Mouse (Mus musculus) lung, embryonic 15.5 days (tissue): ENCODE data around the gene Rimbp2. TPM values are rescaled to one million over a fixed set of nuclear protein-coding genes. Genes with fewer than 3 reads are reported as not detected.
A peak's percentile ranks its signal among the peaks of the same experiment; 100 is the strongest.

Source experiments
- ATAC-seq: fragments of 200-750 bp; cut with Nextera tagmentation; 2 replicates; pipeline ENCODE4 v1.8.0; 2017; ENCODE audit warnings: moderate number of reproducible peaks, borderline replicate concordance; ENCODE audit not compliant: low FRiP score, low TSS enrichment; ENCODE audit errors: extremely low read depth
- H3K27ac ChIP-seq: fragments of 300-500 bp; sonication (generic); 2 replicates; pipeline ENCODE4 v1.5.1; 2015; ENCODE audit warnings: moderate library complexity, mild to moderate bottlenecking, inconsistent platforms
- H3K27me3 ChIP-seq: fragments of 300-500 bp; sonication (generic); 2 replicates; pipeline ENCODE4 v1.6.1; 2015; ENCODE audit warnings: inconsistent platforms
- H3K36me3 ChIP-seq: fragments of 300-500 bp; sonication (generic); 2 replicates; pipeline ENCODE4 v1.6.1; 2015; ENCODE audit warnings: inconsistent platforms
- H3K4me1 ChIP-seq: fragments of 300-500 bp; sonication (generic); 2 replicates; pipeline ENCODE4 v1.6.1; 2015; ENCODE audit warnings: inconsistent platforms
- H3K4me2 ChIP-seq: fragments of 300-500 bp; sonication (generic); 2 replicates; pipeline ENCODE4 v1.6.1; 2015; ENCODE audit warnings: inconsistent platforms, mild to moderate bottlenecking, moderate library complexity
- H3K4me3 ChIP-seq: fragments of 300-500 bp; sonication (generic); 2 replicates; pipeline ENCODE4 v1.5.1; 2015; ENCODE audit warnings: mild to moderate bottlenecking, inconsistent platforms
- H3K9ac ChIP-seq: fragments of 300-500 bp; sonication (generic); 2 replicates; pipeline ENCODE4 v1.6.1; 2015; ENCODE audit warnings: inconsistent platforms
- H3K9me3 ChIP-seq: fragments of 300-500 bp; sonication (generic); 2 replicates; pipeline ENCODE4 v1.6.1; 2016; ENCODE audit warnings: inconsistent platforms
- WGBS: fragments of 180-500 bp; shearing (Covaris S2); methylation state at CpG from one replicate; pipeline ENCODE4 v1.1.7; 2015; 5-methylcytosine and 5-hydroxymethylcytosine counted together
- polyA plus RNA-seq: library from polyadenylated mRNA; unstranded; fragments of >200 nt; fragmentation: Nextera tagmentation; extraction: Ambion mirVana; gene quantifications from 2 replicates; pipeline ENCODE4 v1.2.1, GENCODE M21; 2015

Gene Rimbp2
- polyA plus RNA-seq, 1 experiment from 2014 or later, result 0.26 TPM

- Histone ChIP-seq H3K36me3 (no peaks in the 10 kb centered on the region), H3K27ac (no peak overlapping the region), H3K4me2 (no peak overlapping the region), H3K4me1 (no peaks in the 10 kb centered on the region), H3K4me3 (no peak overlapping the region), H3K9me3 (no peaks in the 10 kb centered on the region), H3K27me3 (no peaks in the 10 kb centered on the region), H3K9ac (no peak overlapping the region)
- ATAC-seq, result no peak
- WGBS, result 84% methylated on average over 13 of the region's 13 CpGs
Observed at GRCm38 (mm10) chr5:128806296-128806998, 146.8 kb downstream of the Rimbp2 start.

DNA sequence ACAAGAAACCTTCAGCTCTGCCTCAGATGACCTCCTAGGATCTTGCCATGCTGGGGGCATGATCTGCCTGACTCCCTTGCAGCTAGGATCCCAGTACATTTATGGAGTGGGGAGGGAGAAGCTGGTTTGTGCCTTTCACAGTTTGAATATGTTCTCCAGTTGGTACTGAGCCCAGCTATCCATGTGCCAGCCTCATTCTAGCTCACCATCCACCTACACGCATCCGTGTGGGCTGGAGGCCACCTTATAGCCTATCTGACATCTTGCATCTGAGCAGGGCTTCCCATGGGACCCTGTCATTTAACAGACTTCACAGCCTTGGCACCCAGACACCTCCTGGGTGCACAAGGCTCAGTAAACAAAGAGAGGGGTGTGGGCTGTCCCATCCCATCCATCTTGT, 148.2 kb downstream of the Rimbp2 start:
- H3K36me3 ChIP-seq, result no peaks in the 10 kb centered on the region

GRCm38 (mm10) chr5:128800592-128800991, 152.7 kb downstream of the Rimbp2 start:
- WGBS, result 87% methylated on average over 5 of the region's 5 CpGs
- Histone ChIP-seq H3K36me3 (no peaks in the 10 kb centered on the region), H3K9me3 (no peaks in the 10 kb centered on the region), H3K9ac (no peak overlapping the region), H3K4me3 (no peak overlapping the region), H3K4me1 (no peaks in the 10 kb centered on the region), H3K27ac (no peak overlapping the region), H3K4me2 (no peak overlapping the region), H3K27me3 (no peaks in the 10 kb centered on the region)
- ATAC-seq, result no peak

More for the DNA sequence above, 148.2 kb downstream of the Rimbp2 start:
- Histone ChIP-seq H3K4me3 (no peak overlapping the region), H3K9me3 (no peaks in the 10 kb centered on the region), H3K4me1 (no peaks in the 10 kb centered on the region), H3K4me2 (no peak overlapping the region), H3K27ac (no peak overlapping the region), H3K9ac (no peak overlapping the region), H3K27me3 (no peaks in the 10 kb centered on the region)
- no peak for ATAC-seq
- WGBS, result 98% methylated on average over 2 of the region's 2 CpGs

DNA sequence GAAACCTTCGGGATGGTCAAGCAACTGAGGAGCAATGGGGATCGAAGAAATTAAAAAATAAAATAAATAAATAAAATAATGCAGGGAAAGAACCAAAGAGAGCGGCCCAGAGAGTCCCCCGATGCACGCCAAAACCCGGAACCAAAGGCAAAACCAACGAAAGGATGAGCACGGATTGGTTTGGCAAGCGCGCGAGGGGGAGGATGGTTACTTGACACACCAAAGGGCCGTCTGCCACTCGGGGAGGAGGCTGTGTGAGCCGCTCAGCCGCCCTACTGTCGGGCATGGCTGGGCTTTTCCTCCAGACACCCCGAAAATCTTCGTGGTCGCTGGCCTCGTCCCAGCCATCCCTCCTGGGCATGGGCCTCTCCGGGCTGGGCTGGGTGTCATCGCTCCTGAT, 171.7 kb downstream of the Rimbp2 start:
- 70% methylated on average over 22 of the region's 22 CpGs for WGBS
- no peaks in the 10 kb centered on the region for H3K36me3 ChIP-seq
- no peak overlapping the region for H3K27ac ChIP-seq
- no peaks in the 10 kb centered on the region for H3K9me3 ChIP-seq
- H3K4me3 ChIP-seq, result no peak overlapping the region
- no peak overlapping the region for H3K4me2 ChIP-seq
- H3K4me1 ChIP-seq, result no peaks in the 10 kb centered on the region
- H3K9ac ChIP-seq, result no peak overlapping the region
- ATAC-seq, result no peak
- no peaks in the 10 kb centered on the region for H3K27me3 ChIP-seq

- no peaks in the 10 kb centered on the region for H3K36me3 ChIP-seq
- no peak for ATAC-seq
Observed at GRCm38 (mm10) chr5:128776386-128776785, 176.9 kb downstream of the Rimbp2 start.

DNA sequence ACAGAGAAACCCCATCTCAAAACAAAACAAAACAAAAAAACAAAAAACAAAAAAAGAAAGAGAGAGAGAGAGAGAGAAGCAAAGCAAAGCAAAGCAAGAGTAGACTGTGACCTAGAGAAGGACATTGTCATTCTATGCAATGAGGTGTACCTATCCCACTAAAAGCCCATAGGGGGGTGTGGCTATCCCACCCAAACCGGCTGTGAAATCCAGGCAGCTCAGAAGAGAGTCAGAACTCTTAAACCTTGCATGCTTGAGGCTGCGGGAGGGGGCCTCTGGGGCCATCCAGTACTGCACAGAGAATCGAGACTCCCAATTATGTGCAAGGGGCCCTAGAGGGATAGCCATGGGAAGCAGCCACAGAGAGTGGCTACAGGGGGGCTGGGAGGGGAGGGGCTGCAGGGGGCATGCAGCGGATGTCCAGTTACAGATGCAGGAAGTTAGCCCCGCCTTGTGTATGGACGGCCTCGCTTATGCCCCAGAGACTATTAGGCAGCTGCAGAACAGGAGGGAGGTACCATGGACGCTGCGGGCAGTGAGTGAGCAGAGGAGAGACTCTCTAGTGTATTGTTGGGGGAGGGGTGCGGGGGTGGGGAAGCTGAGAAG, 184.2 kb downstream of the Rimbp2 start:
- Histone ChIP-seq H3K9me3 (no peaks in the 10 kb centered on the region), H3K9ac (no peak overlapping the region), H3K4me1 (peaks cover 2% of the 10 kb centered on the region; the same call in 1 of the 2 replicates), H3K36me3 (no peaks in the 10 kb centered on the region), H3K27ac (no peak overlapping the region), H3K4me3 (no peak overlapping the region), H3K4me2 (peak overlapping the region; percentile 28; the same call in 1 of the 2 replicates), H3K27me3 (no peaks in the 10 kb centered on the region)
- 8% methylated on average over 10 of the region's 10 CpGs for WGBS
- no peak for ATAC-seq

More at GRCm38 (mm10) chr5:128776386-128776785, 176.9 kb downstream of the Rimbp2 start:
- Histone ChIP-seq H3K4me1 (no peaks in the 10 kb centered on the region), H3K4me3 (no peak overlapping the region), H3K9me3 (no peaks in the 10 kb centered on the region), H3K9ac (no peak overlapping the region), H3K27ac (no peak overlapping the region), H3K4me2 (no peak overlapping the region), H3K27me3 (no peaks in the 10 kb centered on the region)
- WGBS, result 63% methylated on average over 2 of the region's 2 CpGs

- Histone ChIP-seq H3K36me3 (no peaks in the 10 kb centered on the region), H3K4me2 (no peak overlapping the region), H3K27me3 (no peaks in the 10 kb centered on the region), H3K9ac (no peak overlapping the region), H3K9me3 (no peaks in the 10 kb centered on the region), H3K4me3 (no peak overlapping the region), H3K27ac (no peak overlapping the region), H3K4me1 (no peaks in the 10 kb centered on the region)
- 31% methylated on average over 8 of the region's 8 CpGs for WGBS
- no peak for ATAC-seq
Observed at GRCm38 (mm10) chr5:128761118-128761517, 192.2 kb downstream of the Rimbp2 start.

- Histone ChIP-seq H3K9me3 (no peaks in the 10 kb centered on the region), H3K4me3 (no peak overlapping the region), H3K4me2 (no peak overlapping the region), H3K27ac (no peak overlapping the region), H3K36me3 (no peaks in the 10 kb centered on the region), H3K27me3 (no peaks in the 10 kb centered on the region), H3K9ac (no peak overlapping the region), H3K4me1 (no peaks in the 10 kb centered on the region)
- 76% methylated on average over 8 of the region's 8 CpGs for WGBS
- no peak for ATAC-seq
Observed at GRCm38 (mm10) chr5:128746261-128746660, 207.0 kb downstream of the Rimbp2 start.

GRCm38 (mm10) chr5:128745206-128745605, 208.1 kb downstream of the Rimbp2 start:
- WGBS, result 67% methylated on average over 9 of the region's 9 CpGs
- Histone ChIP-seq H3K9ac (no peak overlapping the region), H3K27ac (no peak overlapping the region), H3K4me3 (no peak overlapping the region), H3K27me3 (no peaks in the 10 kb centered on the region), H3K9me3 (no peaks in the 10 kb centered on the region), H3K4me1 (no peaks in the 10 kb centered on the region), H3K36me3 (no peaks in the 10 kb centered on the region), H3K4me2 (no peak overlapping the region)
- no peak for ATAC-seq

DNA sequence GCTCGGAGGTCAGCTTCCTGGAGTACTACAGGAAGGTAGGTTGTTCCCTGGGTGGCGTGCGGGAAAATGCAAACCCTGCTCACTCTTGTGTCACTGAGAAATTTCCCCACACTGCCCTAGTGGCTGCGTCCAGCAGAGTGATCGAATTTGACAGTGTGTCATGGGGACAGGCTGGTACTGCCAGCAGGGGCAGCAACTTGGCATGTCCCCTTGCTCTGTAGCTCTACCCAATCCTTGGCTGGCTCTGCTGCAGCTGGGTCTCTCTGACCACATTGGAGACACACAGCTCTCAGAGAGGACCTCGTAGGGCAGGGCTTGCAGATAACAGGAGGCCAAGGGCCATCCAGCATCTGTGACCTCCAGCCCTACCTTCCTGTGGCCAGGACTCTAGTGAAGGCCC, 208.9 kb downstream of the Rimbp2 start:
- H3K9ac ChIP-seq, result no peak overlapping the region
- WGBS, result 82% methylated on average over 6 of the region's 6 CpGs

GRCm38 (mm10) chr5:128739838-128740171, 213.5 kb downstream of the Rimbp2 start:
- no peak for ATAC-seq
- no peaks in the 10 kb centered on the region for H3K27me3 ChIP-seq
- no peaks in the 10 kb centered on the region for H3K9me3 ChIP-seq
- no peaks in the 10 kb centered on the region for H3K36me3 ChIP-seq
- no peak overlapping the region for H3K4me3 ChIP-seq
- H3K4me1 ChIP-seq, result no peaks in the 10 kb centered on the region
- 33% methylated on average over 8 of the region's 8 CpGs for WGBS
- H3K9ac ChIP-seq, result no peak overlapping the region
- no peak overlapping the region for H3K4me2 ChIP-seq
- no peak overlapping the region for H3K27ac ChIP-seq

More for the DNA sequence above, 208.9 kb downstream of the Rimbp2 start:
- Histone ChIP-seq H3K27me3 (no peaks in the 10 kb centered on the region), H3K9me3 (no peaks in the 10 kb centered on the region), H3K36me3 (no peaks in the 10 kb centered on the region), H3K4me1 (no peaks in the 10 kb centered on the region), H3K4me2 (no peak overlapping the region), H3K4me3 (no peak overlapping the region), H3K27ac (no peak overlapping the region)
- no peak for ATAC-seq

DNA sequence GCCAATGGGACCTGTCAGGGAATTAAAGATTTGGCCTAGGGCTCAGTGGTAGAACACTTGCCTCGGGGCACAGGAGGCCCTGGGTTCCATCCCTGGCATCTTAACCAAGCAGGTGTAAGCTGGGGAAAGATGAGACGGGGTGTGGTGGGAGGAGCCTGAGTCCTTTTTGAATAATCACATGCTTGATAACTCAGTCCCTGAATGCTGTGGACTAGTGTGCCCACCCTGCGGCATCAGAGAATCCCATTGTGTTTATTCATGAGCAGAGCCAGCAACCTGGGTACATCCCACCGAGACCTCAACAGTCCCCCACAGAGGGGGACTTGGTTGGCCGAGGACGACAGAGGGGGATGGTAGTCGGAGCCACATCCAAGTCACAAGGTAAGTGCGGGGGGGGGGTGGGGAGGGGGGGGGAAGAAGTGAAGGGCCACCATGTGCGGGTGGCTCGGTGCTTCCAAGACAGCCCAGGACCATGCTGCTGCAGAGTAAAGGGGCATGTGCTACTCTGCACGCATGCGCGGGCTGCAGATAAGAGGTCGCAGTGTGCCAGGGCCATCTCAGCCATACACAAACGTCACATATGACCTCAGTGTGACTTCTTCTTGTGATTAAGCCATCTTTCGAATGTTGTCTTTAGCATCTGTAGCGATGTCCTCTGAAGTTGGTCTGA, 214.0 kb downstream of the Rimbp2 start:
- no peaks in the 10 kb centered on the region for H3K36me3 ChIP-seq
- no peak for ATAC-seq
- no peak overlapping the region for H3K4me2 ChIP-seq
- H3K9me3 ChIP-seq, result no peaks in the 10 kb centered on the region
- no peak overlapping the region for H3K27ac ChIP-seq
- H3K4me3 ChIP-seq, result no peak overlapping the region
- no peaks in the 10 kb centered on the region for H3K27me3 ChIP-seq
- WGBS, result 41% methylated on average over 13 of the region's 17 CpGs
- H3K9ac ChIP-seq, result no peak overlapping the region
- no peaks in the 10 kb centered on the region for H3K4me1 ChIP-seq
